Mouse (Mus musculus): Measurements from ENCODE around the gene Nup210l. TPM values are rescaled to one million over a fixed set of nuclear protein-coding genes. Genes with fewer than 3 reads are reported as not detected.

Gene Nup210l
- under 1 TPM; 0.45 to 0.48 TPM for total RNA-seq (2021)
- long read RNA-seq, experiment 1: 0 reads
- long read RNA-seq, experiment 2: 0 reads

DNA sequence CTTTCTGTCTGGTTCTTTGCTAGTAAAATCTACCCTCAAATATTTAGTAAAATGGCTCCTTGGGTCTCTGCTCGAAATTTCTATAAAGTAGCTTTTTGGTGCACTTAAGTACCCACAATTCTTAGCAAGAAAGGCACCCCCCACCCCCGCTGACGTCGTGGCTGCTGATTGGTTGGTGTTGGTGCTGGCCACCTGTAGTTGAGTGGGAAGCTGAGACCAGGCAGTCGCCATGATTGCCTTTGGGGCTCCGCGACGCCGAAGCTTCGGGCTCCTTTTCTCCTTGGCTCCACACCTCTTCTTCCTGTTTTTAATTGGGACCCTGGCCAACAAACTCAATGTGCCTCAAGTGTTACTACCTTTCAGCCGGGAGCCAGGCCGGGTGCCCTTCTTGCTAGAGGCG is at the start of gene Nup210l:
Gene Nup210l, plus strand, starts transcription at position 195 of the 400 bp plus-strand sequence.
- no peak for DNase-seq (ENCODE audit: low spot score in 2 of 2)

GRCm38 (mm10) chr3:90061549-90061948 is 42.4 kb upstream of the Nup210l start:
- DNase-seq (ENCODE audit: low spot score in 2 of 2): no peak

DNA sequence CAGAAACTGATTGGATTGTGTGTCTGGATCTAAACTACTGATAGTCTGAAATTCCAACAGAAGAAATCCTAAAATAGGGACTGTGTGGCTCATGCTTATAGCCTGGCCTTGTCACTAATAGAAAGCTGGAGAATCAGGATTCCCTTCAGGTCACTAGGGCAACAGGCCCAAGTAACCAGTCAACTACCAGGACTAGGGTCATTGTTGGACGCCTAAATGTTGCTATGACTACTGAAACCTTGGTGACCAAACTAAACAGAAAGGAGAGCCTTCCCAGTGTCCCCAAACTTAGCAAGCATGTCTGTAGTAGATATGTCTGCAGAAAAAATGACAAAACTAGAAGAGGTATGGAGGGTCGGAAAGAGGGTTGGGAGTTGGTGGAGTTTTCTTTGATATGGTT is 41.4 kb upstream of the Nup210l start:
- DNase-seq (ENCODE audit: low spot score in 2 of 2): no peak

DNA sequence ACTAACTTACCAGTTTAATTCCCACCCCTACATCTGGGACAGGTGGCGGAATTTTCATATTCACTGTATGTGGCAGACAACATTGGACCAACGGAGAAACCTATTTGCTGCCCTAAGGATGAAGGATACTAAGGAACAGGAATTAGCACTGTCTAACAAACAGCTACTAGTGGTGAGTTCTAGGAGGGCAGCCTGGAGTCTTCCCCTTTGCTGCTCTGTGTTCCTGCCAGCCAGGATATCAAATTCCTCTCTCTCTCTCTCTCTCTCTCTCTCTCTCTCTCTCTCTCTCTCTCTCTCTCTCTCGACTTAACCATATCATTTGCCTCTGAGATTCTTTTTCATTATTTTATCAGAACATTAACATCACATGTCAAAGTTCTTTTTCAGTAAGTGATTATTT is 39.5 kb upstream of the Nup210l start:
- no peak for DNase-seq (ENCODE audit: low spot score in 2 of 2)

DNA sequence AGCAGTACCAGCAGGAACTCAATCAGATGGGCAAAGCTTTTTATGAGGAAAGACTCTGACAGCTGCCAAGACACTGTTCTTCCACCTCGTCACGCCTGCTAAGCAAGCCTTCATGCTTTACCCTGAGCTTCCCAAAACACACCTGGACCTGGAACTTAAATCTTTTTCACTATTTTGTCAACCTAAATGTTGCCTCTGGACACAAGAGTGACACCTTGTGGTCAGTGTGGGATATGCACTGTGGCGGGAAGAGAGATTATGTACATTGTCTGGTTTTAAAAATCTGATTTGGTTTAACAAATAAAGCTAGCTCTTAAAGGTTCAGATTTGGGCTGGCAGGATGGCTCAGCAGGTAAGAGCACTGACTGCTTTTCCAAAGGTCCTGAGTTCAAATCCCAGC is 38.4 kb upstream of the Nup210l start:
- DNase-seq (ENCODE audit: low spot score in 2 of 2): no peak

- DNase-seq (ENCODE audit: low spot score in 2 of 2): no peak
Measured at GRCm38 (mm10) chr3:90067851-90068250, 36.1 kb upstream of the Nup210l start.

DNA sequence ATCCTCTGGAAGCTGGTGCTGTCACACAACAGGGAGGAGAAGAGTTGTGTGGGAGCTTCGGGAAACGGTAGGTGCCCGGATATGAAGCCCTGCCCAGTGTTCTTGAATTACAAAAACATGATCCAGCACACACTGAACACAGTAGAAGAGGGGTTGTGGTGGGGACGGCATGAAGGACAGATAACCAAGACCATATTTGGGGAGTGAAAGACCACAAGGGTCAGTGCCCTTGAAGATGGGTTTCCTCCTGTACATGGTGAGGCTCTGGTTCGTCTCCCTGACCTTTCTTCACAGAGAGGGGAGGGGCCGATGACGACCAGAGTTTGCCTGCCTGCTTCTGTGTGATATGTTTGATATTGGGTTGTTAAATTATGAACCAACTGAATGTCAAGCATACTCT is 34.2 kb upstream of the Nup210l start:
- no peak for DNase-seq (ENCODE audit: low spot score in 2 of 2)

DNA sequence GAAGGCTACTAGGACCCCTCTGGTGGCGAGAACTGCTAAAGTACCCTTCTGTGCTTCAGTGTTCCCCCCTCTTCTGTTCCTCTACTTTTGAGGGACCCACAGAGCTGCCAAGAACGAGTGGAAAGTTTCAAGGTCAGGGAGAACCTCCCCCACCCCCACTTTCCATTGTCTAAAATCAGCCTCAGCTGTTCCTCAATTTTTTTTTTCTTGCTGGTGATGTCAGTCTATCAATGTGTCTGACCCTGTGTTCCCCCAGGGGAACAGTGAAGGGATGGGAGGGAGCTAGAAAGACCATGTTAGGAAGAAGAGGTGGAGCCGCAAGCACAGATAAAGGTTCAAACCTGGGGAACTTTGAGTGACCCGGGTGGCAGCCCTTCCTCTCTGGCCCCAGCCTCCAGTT is 31.6 kb upstream of the Nup210l start, which contains the start of gene Tpm3:
Gene Tpm3, plus strand, starts transcription at position 356 of the 400 bp plus-strand sequence.
- DNase-seq (ENCODE audit: low spot score in 2 of 2): no peak

DNA sequence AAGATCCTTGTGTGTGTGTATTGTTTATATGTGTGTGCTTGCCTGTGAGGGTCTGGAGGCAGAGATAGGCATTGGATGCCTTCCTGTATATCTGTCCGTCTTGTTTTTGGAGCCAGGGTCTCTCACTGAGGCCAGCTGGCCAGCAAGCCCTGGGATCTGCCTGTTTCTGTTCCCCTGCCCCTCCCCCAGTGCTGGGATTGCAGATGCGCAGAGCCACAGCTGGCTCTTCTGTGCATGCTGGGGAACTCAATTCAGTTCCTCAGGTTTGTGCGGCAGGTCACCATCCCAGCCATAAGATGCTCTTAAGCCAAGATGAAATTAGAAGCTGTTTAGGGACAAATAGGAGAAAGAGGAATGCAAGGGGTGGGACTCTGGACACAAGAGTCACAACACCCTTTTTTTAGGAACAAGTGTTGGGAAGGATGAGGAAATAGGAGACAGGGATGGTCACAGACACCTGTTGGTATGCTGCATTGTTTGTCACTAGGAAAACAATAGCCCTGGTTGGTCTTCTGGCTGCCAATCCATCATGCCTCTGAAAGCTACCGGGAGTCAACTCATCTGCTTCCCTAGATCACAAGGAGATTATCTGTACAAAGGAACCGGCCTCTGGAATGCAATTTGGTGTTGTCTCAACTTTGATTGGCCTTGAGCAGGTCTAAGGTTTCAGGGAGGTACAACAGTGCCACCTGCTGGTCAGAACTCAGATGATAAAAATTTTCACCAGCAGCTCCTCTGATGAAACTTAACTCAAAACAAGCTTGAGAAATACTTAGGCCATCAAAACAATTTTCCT is 26.8 kb upstream of the Nup210l start:
- peak; percentile 60 to 70 for DNase-seq (ENCODE audit: low spot score in 2 of 2)

GRCm38 (mm10) chr3:90078224-90078623 is 25.7 kb upstream of the Nup210l start:
- no peak for DNase-seq (ENCODE audit: low spot score in 2 of 2)

- peak; percentile 72 to 89 for DNase-seq (ENCODE audit: low spot score in 2 of 2)
Measured at GRCm38 (mm10) chr3:90079133-90079762, 24.7 kb upstream of the Nup210l start.

- DNase-seq (ENCODE audit: low spot score in 2 of 2): peak; percentile 39 to 64
Measured at GRCm38 (mm10) chr3:90079763-90080497, 24.0 kb upstream of the Nup210l start.

- DNase-seq (ENCODE audit: low spot score in 2 of 2): no peak
Measured at GRCm38 (mm10) chr3:90080498-90080863, 23.5 kb upstream of the Nup210l start.

DNA sequence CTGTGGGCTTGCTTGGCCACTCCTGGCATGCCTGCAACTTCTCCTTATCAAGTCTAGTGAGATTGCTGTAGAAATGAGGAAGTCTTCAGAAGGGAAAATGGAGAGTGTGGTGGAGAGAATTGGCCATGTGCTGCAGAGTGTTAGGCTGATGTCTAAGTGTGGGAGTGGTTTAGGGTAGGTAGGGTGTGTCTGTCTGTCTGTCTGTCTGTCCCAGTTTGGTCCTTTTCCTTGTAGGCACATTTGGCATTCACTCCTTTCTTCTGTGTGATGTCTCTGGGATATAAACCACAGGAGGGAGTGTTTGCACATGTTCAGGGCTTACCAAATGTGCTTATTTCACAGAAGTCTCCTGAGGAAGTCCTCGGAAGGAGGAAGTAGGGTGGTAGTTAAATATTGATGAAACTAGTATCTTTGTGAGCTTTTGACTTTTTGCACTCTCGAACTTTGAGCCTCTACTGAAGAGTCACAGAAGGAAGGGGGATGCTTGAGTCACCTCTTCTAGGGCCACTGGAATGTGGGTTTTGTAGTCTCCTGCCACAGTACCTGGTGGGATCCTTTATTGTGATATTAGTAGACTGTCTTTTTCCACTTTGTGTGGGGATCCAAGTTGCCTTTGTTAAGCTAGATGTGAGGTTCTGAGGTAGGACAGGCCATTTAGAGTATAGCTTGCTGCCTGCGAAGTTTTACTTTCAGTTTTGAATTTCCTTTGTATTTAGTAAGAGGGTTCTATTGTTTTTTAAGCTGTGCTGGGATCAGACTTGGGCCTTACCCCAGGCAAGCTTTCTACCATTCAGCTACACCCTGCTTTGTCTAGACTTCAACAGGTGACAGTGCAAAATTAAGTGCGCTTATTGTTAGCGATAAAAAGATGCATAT is 22.3 kb upstream of the Nup210l start:
- no peak for DNase-seq (ENCODE audit: low spot score in 2 of 2)

DNA sequence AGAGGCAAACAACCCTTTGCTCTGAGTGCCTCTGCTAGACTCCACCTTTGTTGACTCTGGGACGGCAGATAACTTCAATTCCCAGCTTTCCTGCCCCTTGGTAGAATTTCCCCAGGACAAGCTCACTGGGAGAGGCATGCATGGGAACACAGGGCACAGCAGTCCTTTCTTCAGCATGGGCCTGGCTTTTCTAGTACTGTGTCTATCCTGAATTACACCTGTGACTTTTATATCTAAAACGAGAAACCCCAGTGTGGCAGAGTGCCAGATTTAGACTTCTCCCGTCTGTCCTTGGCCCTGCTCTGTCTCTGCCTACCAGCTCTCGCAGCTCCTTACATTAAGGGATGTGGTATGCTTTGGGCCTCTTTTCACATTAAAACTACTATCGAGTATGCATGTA is 20.9 kb upstream of the Nup210l start:
- no peak for DNase-seq (ENCODE audit: low spot score in 2 of 2)

- no peak for DNase-seq (ENCODE audit: low spot score in 2 of 2)
Measured at GRCm38 (mm10) chr3:90083698-90084324, 20.1 kb upstream of the Nup210l start.

GRCm38 (mm10) chr3:90084790-90085189 is 19.1 kb upstream of the Nup210l start:
- no peak for DNase-seq (ENCODE audit: low spot score in 2 of 2)

GRCm38 (mm10) chr3:90085281-90085680 is 18.7 kb upstream of the Nup210l start:
- no peak for DNase-seq (ENCODE audit: low spot score in 2 of 2)

- DNase-seq (ENCODE audit: low spot score in 2 of 2): no peak
Measured at GRCm38 (mm10) chr3:90086068-90086467, 17.9 kb upstream of the Nup210l start.

DNA sequence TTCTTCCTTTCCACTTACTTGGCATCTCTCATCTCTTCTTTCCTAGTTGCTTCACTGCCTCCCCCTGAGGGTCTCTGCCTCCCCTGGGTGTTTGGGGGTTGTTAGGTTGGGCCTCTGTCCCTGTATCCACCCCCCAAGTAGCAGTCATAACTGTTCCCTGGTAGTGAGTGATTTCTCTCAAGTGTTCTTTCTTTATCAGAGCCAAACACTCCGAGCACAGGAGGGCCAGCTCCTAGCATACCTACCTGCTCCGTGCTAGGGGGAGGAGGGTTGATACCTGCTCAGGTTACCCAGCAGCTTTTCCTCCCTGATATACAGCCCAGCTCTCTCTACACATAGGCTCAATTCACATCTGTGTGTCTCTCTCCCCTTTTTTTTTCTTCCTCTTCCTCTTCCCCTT is 15.3 kb upstream of the Nup210l start:
- no peak for DNase-seq (ENCODE audit: low spot score in 2 of 2)

Measured in adrenal gland, postnatal 4 days (tissue).